Mouse (Mus musculus): ENCODE results near the gene Mmd2. TPM values are rescaled to one million over a fixed set of nuclear protein-coding genes. Genes with fewer than 3 reads are reported as not detected.

Mmd2 gene
- total RNA-seq, 2 experiments from 2014 or later = 46.2 to 55.8 TPM

- peak in 1 of 2 experiments; percentile 18 for DNase-seq (ENCODE audit: low spot score in 2 of 2)
These were observed 58.5 kb downstream of the Mmd2 start for GRCm38 (mm10) chr5:142549961-142550705.

- DNase-seq (ENCODE audit: low spot score in 2 of 2) = no peak
These were observed 59.2 kb downstream of the Mmd2 start for GRCm38 (mm10) chr5:142549441-142549840.

- no peak for DNase-seq (ENCODE audit: low spot score in 2 of 2)
These were observed 61.5 kb downstream of the Mmd2 start for GRCm38 (mm10) chr5:142547066-142547465.

GRCm38 (mm10) chr5:142546344-142546743, 62.3 kb downstream of the Mmd2 start:
- DNase-seq (ENCODE audit: low spot score in 2 of 2) = no peak

GRCm38 (mm10) chr5:142545014-142545795, 63.4 kb downstream of the Mmd2 start:
- no peak for DNase-seq (ENCODE audit: low spot score in 2 of 2)

- DNase-seq (ENCODE audit: low spot score in 2 of 2) = peak in 1 of 2 experiments; percentile 39
These were observed 71.3 kb downstream of the Mmd2 start for GRCm38 (mm10) chr5:142537286-142537685.

- DNase-seq (ENCODE audit: low spot score in 2 of 2) = no peak
These were observed 73.2 kb downstream of the Mmd2 start for GRCm38 (mm10) chr5:142535388-142535787.

GRCm38 (mm10) chr5:142529915-142530314, 78.7 kb downstream of the Mmd2 start, which contains the start of gene Papolb:
Gene Papolb, minus strand, starts transcription at chr5:142530076.
- DNase-seq (ENCODE audit: low spot score in 2 of 2) = no peak

- no peak for DNase-seq (ENCODE audit: low spot score in 2 of 2)
These were observed 83.7 kb downstream of the Mmd2 start for GRCm38 (mm10) chr5:142524711-142525464.

GRCm38 (mm10) chr5:142521195-142521866, 87.3 kb downstream of the Mmd2 start:
- DNase-seq (ENCODE audit: low spot score in 2 of 2) = peak in 1 of 2 experiments; percentile 23

- no peak for DNase-seq (ENCODE audit: low spot score in 2 of 2)
These were observed 88.2 kb downstream of the Mmd2 start for GRCm38 (mm10) chr5:142520360-142520759.

GRCm38 (mm10) chr5:142518973-142519372, 89.6 kb downstream of the Mmd2 start:
- DNase-seq (ENCODE audit: low spot score in 2 of 2) = no peak

Other genes with a start within 250 kb of the Mmd2 start
- 10 to 100 TPM; 17.9 to 22.1 TPM for gene Foxk1, start 207.3 kb downstream of the Mmd2 start, total RNA-seq (2021)
- 10 to 100 TPM; 15.4 to 18.1 TPM for gene Ap5z1, start 144.9 kb downstream of the Mmd2 start, total RNA-seq (2021)
- under 1 TPM; 0.10 TPM for gene Papolb, start 78.7 kb downstream of the Mmd2 start, total RNA-seq (2021)
- gene Radil, start 57.7 kb downstream of the Mmd2 start, total RNA-seq (2021) = 1 to 10 TPM; 3.4 to 5.4 TPM
- 100 to 1,000 TPM; 104 TPM for gene Wipi2, start 18.9 kb upstream of the Mmd2 start, total RNA-seq (2021)
- 10 to 100 TPM; 22.9 to 25.0 TPM for gene Slc29a4, start 83.7 kb upstream of the Mmd2 start, total RNA-seq (2021)
- 10 to 100 TPM; 46.4 to 57.7 TPM for gene Tnrc18, start 208.9 kb upstream of the Mmd2 start, total RNA-seq (2021)

Measured in adrenal gland, adult 18-20 months (tissue).